Comparison of ENCODE assay signal across 13 mouse cellular contexts in the genomic region with DNA sequence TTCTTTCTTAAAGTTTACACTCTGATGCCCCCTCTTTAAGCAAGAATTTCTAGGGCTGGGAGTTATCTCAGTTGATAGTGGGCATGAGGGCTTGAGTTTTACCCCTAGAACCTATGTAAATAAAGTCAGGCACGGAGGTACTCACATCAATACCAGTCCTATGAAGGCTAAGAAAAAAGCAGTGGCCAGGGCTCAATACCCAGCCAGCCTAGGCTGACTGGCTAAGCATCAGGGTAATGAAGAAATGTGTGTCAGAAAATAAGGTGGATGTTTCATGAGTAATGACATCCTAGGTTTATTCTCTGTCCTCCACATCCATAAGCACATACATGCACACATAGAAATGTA.
DNase-seq lines count a peak whose midpoint lies in the region; ATAC-seq and TF ChIP-seq lines count a peak whose summit lies in the region.
"Had no signal": no experiment of that assay in that cellular context is flagged by ENCODE, and none has a peak within 500 bp of the region (broad histone marks: within the 10 kb centered on the region; RNA-seq: fewer than 3 reads in every experiment).

No protein-coding gene starts in this region.

- no peak overlapping the region for H3K4me2 ChIP-seq in forebrain, embryonic 13.5 days
- no peak overlapping the region for H3K4me2 ChIP-seq in neural tube, embryonic 13.5 days
- H3K4me2 ChIP-seq: heart, embryonic 13.5 days; hindbrain, embryonic 15.5 days; kidney, embryonic 15.5 days had no signal

- WGBS in forebrain, embryonic 13.5 days, result 86% methylated on average over 1 of the region's 1 CpGs
- 76% methylated on average over 1 of the region's 1 CpGs for WGBS in neural tube, embryonic 13.5 days

- no peaks in the 10 kb centered on the region for H3K9me3 ChIP-seq in forebrain, embryonic 13.5 days (replicated peaks)
- H3K9me3 ChIP-seq in neural tube, embryonic 13.5 days, result no peaks in the 10 kb centered on the region
- H3K9me3 ChIP-seq: G1E; heart, embryonic 13.5 days; hindbrain, embryonic 15.5 days; kidney, embryonic 15.5 days had no signal

- no peaks in the 10 kb centered on the region for H3K27me3 ChIP-seq in forebrain, embryonic 13.5 days
- no peaks in the 10 kb centered on the region for H3K27me3 ChIP-seq in neural tube, embryonic 13.5 days
- H3K27me3 ChIP-seq: heart, embryonic 13.5 days; hindbrain, embryonic 15.5 days; kidney, embryonic 15.5 days had no signal

- TF ChIP-seq CTCF in layer of hippocampus, adult 2 months (conservative IDR thresholded peaks at IDR 0.05), result no peak

- ATAC-seq in forebrain, embryonic 13.5 days, result peak; percentile 63
- ATAC-seq in hematopoietic stem cell, adult 5-6 weeks (replicated peaks in 1 of 2; ENCODE audit: insufficient read depth in 1 of 2, low FRiP score in 2 of 2, low TSS enrichment in 1 of 2, low read depth in 1 of 2, poor library complexity in 2 of 2, severe bottlenecking in 2 of 2), result peak; percentile 23 to 25; a peak in 3 of 4 replicates
- ATAC-seq in neural tube, embryonic 13.5 days (ENCODE audit: low read depth), result peak; percentile 32; the same call in 1 of the 2 replicates

- no peak overlapping the region for H3K9ac ChIP-seq in forebrain, embryonic 13.5 days
- H3K9ac ChIP-seq in neural tube, embryonic 13.5 days, result no peak overlapping the region
- H3K9ac ChIP-seq: heart, embryonic 13.5 days; hindbrain, embryonic 15.5 days; kidney, embryonic 15.5 days; liver, embryonic 14.5 days had no signal

- H3K4me1 ChIP-seq in forebrain, embryonic 13.5 days, result no peaks in the 10 kb centered on the region
- H3K4me1 ChIP-seq in neural tube, embryonic 13.5 days (replicated peaks), result no peaks in the 10 kb centered on the region
- H3K4me1 ChIP-seq: heart, embryonic 13.5 days; hindbrain, embryonic 15.5 days; kidney, embryonic 15.5 days had no signal

- DNase-seq in layer of hippocampus, adult 2 months (ENCODE audit: low spot score in 2 of 2), result no peak
- no peak for DNase-seq in layer of hippocampus, postnatal 10 days (ENCODE audit: low spot score in 2 of 2)
- no peak for DNase-seq in ovary, postnatal 36 days (ENCODE audit: low spot score)
- no peak for DNase-seq in kidney, postnatal 14 days
- DNase-seq: gastrocnemius, postnatal 36 days had no signal

- H3K4me3 ChIP-seq in layer of hippocampus, adult 2 months, result no peak overlapping the region
- no peak overlapping the region for H3K4me3 ChIP-seq in forebrain, embryonic 13.5 days
- no peak overlapping the region for H3K4me3 ChIP-seq in neural tube, embryonic 13.5 days
- H3K4me3 ChIP-seq: heart, embryonic 13.5 days; hindbrain, embryonic 15.5 days; kidney, embryonic 15.5 days had no signal

- H3K36me3 ChIP-seq in forebrain, embryonic 13.5 days (ENCODE audit: poor library complexity, severe bottlenecking), result no peaks in the 10 kb centered on the region
- H3K36me3 ChIP-seq in neural tube, embryonic 13.5 days, result no peaks in the 10 kb centered on the region
- H3K36me3 ChIP-seq: G1E; heart, embryonic 13.5 days; hindbrain, embryonic 15.5 days; kidney, embryonic 15.5 days had no signal

- H3K27ac ChIP-seq in layer of hippocampus, adult 2 months, result peak overlapping the region; percentile 46; the same call in 1 of the 2 replicates
- no peak overlapping the region for H3K27ac ChIP-seq in forebrain, embryonic 13.5 days
- no peak overlapping the region for H3K27ac ChIP-seq in neural tube, embryonic 13.5 days (replicated peaks)
- H3K27ac ChIP-seq: heart, embryonic 13.5 days; hindbrain, embryonic 15.5 days; kidney, embryonic 15.5 days; liver, embryonic 14.5 days had no signal
